In the genomic region with DNA sequence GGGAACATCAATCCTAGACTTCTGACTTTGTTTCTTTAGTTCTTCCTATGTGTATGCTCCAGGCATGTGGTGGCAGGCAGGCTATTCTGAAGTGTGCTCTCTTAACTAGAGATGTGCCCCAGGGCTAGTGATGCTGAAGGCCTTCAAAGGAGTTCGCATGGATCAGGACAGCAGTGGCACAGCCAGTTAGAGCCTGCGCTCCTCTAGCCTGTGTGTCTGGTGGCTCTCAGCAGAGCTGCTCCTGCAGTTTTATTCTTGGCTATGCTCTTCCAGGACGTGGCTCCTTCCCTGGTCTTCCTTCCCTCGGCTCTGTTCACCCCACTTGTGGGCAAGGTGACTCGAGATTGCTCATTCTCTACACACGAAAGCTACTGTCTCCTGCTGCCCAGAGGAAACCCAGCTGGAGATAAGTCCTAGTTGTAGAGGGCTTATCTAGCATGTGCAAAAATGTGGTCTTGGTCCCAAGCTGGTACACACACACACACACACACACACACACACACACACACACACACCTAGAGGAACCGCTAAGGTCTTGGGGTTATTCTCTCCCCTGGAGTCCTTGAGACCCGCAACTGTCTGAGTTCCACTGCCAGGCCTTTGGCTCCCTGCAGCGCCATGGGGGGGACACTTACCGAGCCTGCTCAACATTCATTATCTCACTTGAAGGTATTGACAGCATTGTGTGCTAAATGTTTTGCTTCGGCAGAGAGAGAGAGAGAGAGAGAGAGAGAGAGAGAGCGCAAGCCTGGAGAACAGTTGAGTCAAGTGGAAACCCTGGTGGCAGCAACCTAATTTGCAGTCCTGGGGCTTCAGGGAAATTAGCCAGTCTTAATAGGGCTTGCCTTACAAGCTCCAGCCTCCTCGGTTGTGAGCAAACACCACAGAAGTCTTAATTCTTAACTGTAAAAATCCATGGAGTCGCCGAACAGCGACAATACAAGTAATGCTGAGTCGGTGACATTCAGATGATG, we compare ENCODE assay signal across 10 mouse cellular contexts.
DNase-seq lines count a peak whose midpoint lies in the region; ATAC-seq and TF ChIP-seq lines count a peak whose summit lies in the region.
"Had no signal": no experiment of that assay in that cellular context is flagged by ENCODE, and none has a peak within 500 bp of the region (broad histone marks: within the 10 kb centered on the region; RNA-seq: fewer than 3 reads in every experiment).

No protein-coding gene starts in this region.

- TF ChIP-seq EP300 in stomach, postnatal 0 days (optimal IDR thresholded peaks at IDR 0.05) = no peak

- H3K4me3 ChIP-seq in midbrain, embryonic 10.5 days = no peak overlapping the region
- no peak overlapping the region for H3K4me3 ChIP-seq in midbrain, embryonic 11.5 days (ENCODE audit: low read depth, low read length)
- H3K4me3 ChIP-seq in liver, embryonic 13.5 days (replicated peaks) = 0 out of 2 replicates have a peak overlapping the region, but pooled peaks have one; percentile 15
- no peak overlapping the region for H3K4me3 ChIP-seq in stomach, postnatal 0 days (ENCODE audit: low read depth, low read length)

- no peak overlapping the region for H3K4me2 ChIP-seq in midbrain, embryonic 11.5 days
- peak overlapping the region; percentile 34 for H3K4me2 ChIP-seq in liver, embryonic 13.5 days
- no peak overlapping the region for H3K4me2 ChIP-seq in stomach, postnatal 0 days (replicated peaks; ENCODE audit: low read depth)

- peaks cover 6% of the 10 kb centered on the region; the same call in 1 of the 2 replicates for H3K27me3 ChIP-seq in midbrain, embryonic 10.5 days (ENCODE audit: low read depth, poor library complexity, severe bottlenecking)
- H3K27me3 ChIP-seq in midbrain, embryonic 11.5 days (ENCODE audit: control insufficient read depth, insufficient read depth, low read length) = no peaks in the 10 kb centered on the region
- no peaks in the 10 kb centered on the region for H3K27me3 ChIP-seq in liver, embryonic 13.5 days
- no peaks in the 10 kb centered on the region for H3K27me3 ChIP-seq in stomach, postnatal 0 days (ENCODE audit: control insufficient read depth, insufficient read depth, low read length)

- H3K4me1 ChIP-seq in midbrain, embryonic 10.5 days = peaks cover 35% of the 10 kb centered on the region
- no peaks in the 10 kb centered on the region; the same call in 1 of the 2 replicates for H3K4me1 ChIP-seq in midbrain, embryonic 11.5 days (ENCODE audit: control insufficient read depth, insufficient read depth, low read length)
- H3K4me1 ChIP-seq in liver, embryonic 13.5 days (replicated peaks) = 0 out of 2 replicates have a peak, but pooled peaks cover 11% of the 10 kb centered on the region
- H3K4me1 ChIP-seq in stomach, postnatal 0 days (replicated peaks; ENCODE audit: control insufficient read depth, insufficient read depth) = no peaks in the 10 kb centered on the region

- DNase-seq in embryo, embryonic 10 days (ENCODE audit: low spot score) = peak; percentile 49
- no peak for DNase-seq in embryo, embryonic 9.5 days (ENCODE audit: extremely low spot score)
- DNase-seq in midbrain, embryonic 10.5 days (ENCODE audit: low spot score) = no peak
- DNase-seq in midbrain, embryonic 11.5 days (ENCODE audit: low spot score, missing footprints) = no peak
- DNase-seq in liver, embryonic 13.5 days = no peak
- DNase-seq in stomach, postnatal 0 days (ENCODE audit: low spot score) = no peak
- no peak for DNase-seq in gastrocnemius, postnatal 36 days
- DNase-seq: cerebellum, postnatal 10 days had no signal

- WGBS in midbrain, embryonic 10.5 days = 51% methylated on average over 17 of the region's 17 CpGs
- 48% methylated on average over 17 of the region's 17 CpGs for WGBS in midbrain, embryonic 11.5 days
- 24% methylated on average over 17 of the region's 17 CpGs for WGBS in liver, embryonic 13.5 days (ENCODE audit: insufficient replicate concordance)
- 57% methylated on average over 17 of the region's 17 CpGs for WGBS in stomach, postnatal 0 days

- H3K9ac ChIP-seq in midbrain, embryonic 11.5 days (ENCODE audit: low read length) = no peak overlapping the region
- H3K9ac ChIP-seq in liver, embryonic 13.5 days = no peak overlapping the region
- H3K9ac ChIP-seq in stomach, postnatal 0 days (ENCODE audit: low read length) = no peak overlapping the region

- no peak for ATAC-seq in midbrain, embryonic 11.5 days (ENCODE audit: low FRiP score)
- no peak for ATAC-seq in liver, embryonic 13.5 days (ENCODE audit: low read depth)
- ATAC-seq in stomach, postnatal 0 days (ENCODE audit: low FRiP score, low TSS enrichment) = no peak
- no peak for ATAC-seq in granulocyte monocyte progenitor cell, adult 5-6 weeks (replicated peaks; ENCODE audit: poor library complexity, severe bottlenecking)
- ATAC-seq: activated CD4-positive, CD25-positive, alpha-beta regulatory T cell, adult 4 months had no signal

- no peaks in the 10 kb centered on the region for H3K9me3 ChIP-seq in midbrain, embryonic 10.5 days (replicated peaks)
- no peaks in the 10 kb centered on the region for H3K9me3 ChIP-seq in midbrain, embryonic 11.5 days (ENCODE audit: control insufficient read depth, low read length)
- no peaks in the 10 kb centered on the region for H3K9me3 ChIP-seq in liver, embryonic 13.5 days (replicated peaks)
- no peaks in the 10 kb centered on the region for H3K9me3 ChIP-seq in stomach, postnatal 0 days (ENCODE audit: control insufficient read depth, low read length)

- intact Hi-C loops in gastrocnemius, postnatal 36 days (cut with DNase I) = no loop called here

- peak; percentile 13; the same call in 1 of the 2 replicates for TF ChIP-seq CTCF in stomach, postnatal 0 days (IDR thresholded peaks at IDR 0.05; ENCODE audit: low read depth)

- peak overlapping the region; percentile 9; the same call in 1 of the 2 replicates for H3K27ac ChIP-seq in midbrain, embryonic 10.5 days (replicated peaks)
- H3K27ac ChIP-seq in midbrain, embryonic 11.5 days (ENCODE audit: low read depth, low read length) = no peak overlapping the region
- no peak overlapping the region for H3K27ac ChIP-seq in liver, embryonic 13.5 days
- no peak overlapping the region for H3K27ac ChIP-seq in stomach, postnatal 0 days (replicated peaks)

- no peaks in the 10 kb centered on the region for H3K36me3 ChIP-seq in midbrain, embryonic 10.5 days
- no peaks in the 10 kb centered on the region for H3K36me3 ChIP-seq in midbrain, embryonic 11.5 days (ENCODE audit: control insufficient read depth, insufficient read depth, low read length)
- no peaks in the 10 kb centered on the region for H3K36me3 ChIP-seq in liver, embryonic 13.5 days
- H3K36me3 ChIP-seq in stomach, postnatal 0 days (ENCODE audit: control insufficient read depth, insufficient read depth, low read length) = no peaks in the 10 kb centered on the region
